Mouse (Mus musculus) megakaryocyte, adult 5-6 weeks (primary cell): ENCODE results near the gene Zfp275. TPM values are rescaled to one million over a fixed set of nuclear protein-coding genes. Genes with fewer than 3 reads are reported as not detected.

Source experiments
- ATAC-seq: 2 replicates; pipeline ENCODE4 v1.8.0; 2016; ENCODE audit warnings: mild to moderate bottlenecking, inconsistent platforms; ENCODE audit not compliant: poor library complexity, severe bottlenecking
- total RNA-seq, 2 experiments: library from RNA; stranded (forward) in 1 of 2; stranded (reverse) in 1 of 2; fragments of 153-499, 151-499 nt in 1 of 2; fragments of 221-1000, 200-1000 nt in 1 of 2; gene quantifications; 2 replicates each; pipeline versions ENCODE4 v1.2.3 to v1.2.4; 2015 to 2017

The Zfp275 gene
- total RNA-seq, 2 experiments from 2014 or later = 3.5 to 6.8 TPM

DNA sequence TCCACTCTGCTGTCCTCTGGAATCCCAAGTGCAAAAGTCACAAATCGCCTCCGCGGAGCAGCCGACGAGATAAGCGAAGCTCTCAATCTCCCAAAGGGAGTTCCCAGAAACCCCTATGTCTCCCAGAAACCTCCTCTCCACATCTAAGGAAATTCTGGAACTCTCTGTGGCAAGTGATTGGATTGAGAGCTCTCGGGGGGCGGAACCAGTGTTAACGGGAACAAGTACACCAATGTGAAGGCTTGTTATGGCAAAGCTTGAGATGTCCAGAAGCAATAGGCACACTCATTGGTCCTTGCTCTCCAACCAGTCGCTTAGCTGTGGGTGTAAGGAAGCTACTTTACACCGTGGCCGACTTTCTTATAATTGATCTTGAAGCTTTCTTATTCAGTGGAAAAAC, 59.2 kb downstream of the Zfp275 start:
- ATAC-seq = no peak

Other genes with a start within 250 kb of the Zfp275 start
- not detected in 2 replicates for gene Xlr3a, start 245.5 kb upstream of the Zfp275 start, total RNA-seq (2015)
- 0.22 and 0.37 TPM in 2 replicates for gene Xlr3a, start 245.5 kb upstream of the Zfp275 start, total RNA-seq (2017)
- gene Gm14685, start 225.6 kb upstream of the Zfp275 start, total RNA-seq (2015) = not detected in 2 replicates
- not detected in 2 replicates for gene Gm14685, start 225.6 kb upstream of the Zfp275 start, total RNA-seq (2017)
- not detected in 2 replicates for gene Xlr5b, start 193.8 kb upstream of the Zfp275 start, total RNA-seq (2015)
- gene Xlr5b, start 193.8 kb upstream of the Zfp275 start, total RNA-seq (2017) = not detected in 2 replicates
- gene DXBay18, start 193.2 kb upstream of the Zfp275 start, total RNA-seq (2015) = not detected in 2 replicates
- not detected in 2 replicates for gene DXBay18, start 193.2 kb upstream of the Zfp275 start, total RNA-seq (2017)
- gene Spin2d, start 165.6 kb upstream of the Zfp275 start, total RNA-seq (2015) = not detected in 2 replicates
- not detected in 2 replicates for gene Spin2d, start 165.6 kb upstream of the Zfp275 start, total RNA-seq (2017)
- gene Xlr3b, start 150.4 kb upstream of the Zfp275 start, total RNA-seq (2015) = 3.9 and 8.3 TPM in 2 replicates
- 2.9 and 3.3 TPM in 2 replicates for gene Xlr3b, start 150.4 kb upstream of the Zfp275 start, total RNA-seq (2017)
- 7.1 and 12.5 TPM in 2 replicates for gene Xlr4b, start 128.3 kb upstream of the Zfp275 start, total RNA-seq (2015)
- 8.4 and 10.8 TPM in 2 replicates for gene Xlr4b, start 128.3 kb upstream of the Zfp275 start, total RNA-seq (2017)
- 4.0 and 4.7 TPM in 2 replicates for gene F8a, start 114.3 kb upstream of the Zfp275 start, total RNA-seq (2015)
- 3.9 and 4.1 TPM in 2 replicates for gene F8a, start 114.3 kb upstream of the Zfp275 start, total RNA-seq (2017)
- 2.3 and 2.8 TPM in 2 replicates for gene Xlr4c, start 99.5 kb upstream of the Zfp275 start, total RNA-seq (2015)
- 6.5 and 9.3 TPM in 2 replicates for gene Xlr4c, start 99.5 kb upstream of the Zfp275 start, total RNA-seq (2017)
- gene Xlr3c, start 77.2 kb upstream of the Zfp275 start, total RNA-seq (2015) = not detected in 2 replicates
- 0.07 TPM in 1 of 2 replicates, not detected in the other for gene Xlr3c, start 77.2 kb upstream of the Zfp275 start, total RNA-seq (2017)
- not detected in 2 replicates for gene Xlr5a, start 49.6 kb upstream of the Zfp275 start, total RNA-seq (2015)
- not detected in 2 replicates for gene Xlr5a, start 49.6 kb upstream of the Zfp275 start, total RNA-seq (2017)
- gene Xlr5c, start 49.6 kb upstream of the Zfp275 start, total RNA-seq (2015) = not detected in 2 replicates
- not detected in 2 replicates for gene Xlr5c, start 49.6 kb upstream of the Zfp275 start, total RNA-seq (2017)
- gene Gm45015, start 5.8 kb upstream of the Zfp275 start, total RNA-seq (2015) = not detected in 2 replicates
- not detected in 2 replicates for gene Gm45015, start 5.8 kb upstream of the Zfp275 start, total RNA-seq (2017)
- gene Gm18336, start 56.1 kb downstream of the Zfp275 start, total RNA-seq (2015) = not detected in 2 replicates
- gene Gm18336, start 56.1 kb downstream of the Zfp275 start, total RNA-seq (2017) = not detected in 2 replicates
- gene Zfp92, start 68.5 kb downstream of the Zfp275 start, total RNA-seq (2015) = not detected in 2 replicates
- gene Zfp92, start 68.5 kb downstream of the Zfp275 start, total RNA-seq (2017) = not detected in 2 replicates
- gene Trex2, start 92.7 kb downstream of the Zfp275 start, total RNA-seq (2015) = not detected in 2 replicates
- not detected in 2 replicates for gene Trex2, start 92.7 kb downstream of the Zfp275 start, total RNA-seq (2017)
- gene Haus7, start 116.4 kb downstream of the Zfp275 start, total RNA-seq (2015) = 15.7 and 19.7 TPM in 2 replicates
- gene Haus7, start 116.4 kb downstream of the Zfp275 start, total RNA-seq (2017) = 21.9 and 24.8 TPM in 2 replicates
- gene Bgn, start 141.0 kb downstream of the Zfp275 start, total RNA-seq (2015) = 3.0 and 7.7 TPM in 2 replicates
- 0.45 and 0.48 TPM in 2 replicates for gene Bgn, start 141.0 kb downstream of the Zfp275 start, total RNA-seq (2017)
- gene Atp2b3, start 160.5 kb downstream of the Zfp275 start, total RNA-seq (2015) = not detected in 2 replicates
- not detected in 2 replicates for gene Atp2b3, start 160.5 kb downstream of the Zfp275 start, total RNA-seq (2017)